Mouse (Mus musculus) embryo, embryonic 11.5 days (tissue): Measurements from ENCODE around the gene Cmbl.

ENCODE experiments used
- DNase-seq: peaks from one replicate; pipeline ENCODE4 v3.0.0-alpha.2; 2012; ENCODE audit warnings: low read depth, low spot score

Gene Cmbl

GRCm38 (mm10) chr15:31619521-31619920 is 54.3 kb downstream of the Cmbl start:
- no peak for DNase-seq

GRCm38 (mm10) chr15:31627277-31628154 is 62.3 kb downstream of the Cmbl start:
- no peak for DNase-seq

- DNase-seq: no peak
Measured at GRCm38 (mm10) chr15:31628180-31628579, 63.0 kb downstream of the Cmbl start.

- no peak for DNase-seq
Measured at GRCm38 (mm10) chr15:31629556-31629955, 64.4 kb downstream of the Cmbl start.

GRCm38 (mm10) chr15:31631396-31631858 is 66.2 kb downstream of the Cmbl start:
- DNase-seq: no peak

GRCm38 (mm10) chr15:31632478-31632877 is 67.3 kb downstream of the Cmbl start:
- no peak for DNase-seq

- no peak for DNase-seq
Measured at GRCm38 (mm10) chr15:31634582-31634981, 69.4 kb downstream of the Cmbl start.

GRCm38 (mm10) chr15:31636091-31636595 is 71.0 kb downstream of the Cmbl start:
- DNase-seq: no peak
